Comparison of ENCODE assay signal across 8 mouse cellular contexts in the genomic region with DNA sequence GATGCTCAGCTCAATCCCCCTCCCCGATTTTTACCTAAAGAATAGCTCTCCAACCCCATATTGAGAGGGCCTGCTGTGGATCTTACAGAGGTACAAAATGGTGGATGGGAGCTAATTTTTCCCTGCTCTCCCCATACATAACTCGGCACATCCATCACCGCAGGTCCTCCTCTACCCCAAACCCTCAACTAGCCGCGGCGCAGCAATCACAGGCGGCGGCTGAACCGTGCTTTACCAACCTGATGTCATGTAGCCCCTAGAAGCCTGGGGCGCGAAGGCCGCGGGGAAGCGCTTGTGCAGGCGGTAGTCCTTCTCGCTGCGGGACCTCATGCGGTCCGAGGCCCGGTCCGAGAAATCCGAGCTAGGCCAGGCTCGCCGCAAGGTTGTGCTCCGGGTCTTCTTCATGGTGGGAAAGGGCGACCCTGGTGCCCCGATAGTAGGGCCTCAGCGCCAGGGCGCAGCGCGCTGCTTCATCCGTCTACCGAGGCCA.
DNase-seq lines count a peak whose midpoint lies in the region; ATAC-seq lines count a peak whose summit lies in the region.

No protein-coding gene starts in this region.

- peak; percentile 54 for DNase-seq in ES-CJ7 (ENCODE audit: low read depth, low spot score)
- DNase-seq in adrenal gland, adult (ENCODE audit: inconsistent age in 2 of 2, low spot score in 1 of 2) = peak; percentile 41 to 79
- DNase-seq in embryo, embryonic 9.5 days (ENCODE audit: extremely low spot score) = peak; percentile 77
- peak; percentile 29 to 50 for DNase-seq in layer of hippocampus, postnatal 25 days (ENCODE audit: extremely low spot score in 1 of 2, low spot score in 1 of 2)
- peak; percentile 59 for DNase-seq in mesoderm, embryonic 11.5 days (ENCODE audit: low read depth, low spot score)
- no peak for DNase-seq in Muller cell, postnatal 12 days (ENCODE audit: inconsistent ontology term)

- H3K4me2 ChIP-seq in heart, embryonic 13.5 days = peak overlapping the region; percentile 90
- peak overlapping the region; percentile 86 for H3K4me2 ChIP-seq in stomach, embryonic 16.5 days (ENCODE audit: low read depth, low read length)

- no peaks in the 10 kb centered on the region for H3K36me3 ChIP-seq in heart, embryonic 13.5 days
- no peaks in the 10 kb centered on the region for H3K36me3 ChIP-seq in stomach, embryonic 16.5 days (ENCODE audit: control insufficient read depth, insufficient read depth, low read length)

- no peak for ATAC-seq in heart, embryonic 13.5 days (ENCODE audit: extremely low read depth, insufficient number of reproducible peaks, low FRiP score, low TSS enrichment)
- ATAC-seq in stomach, embryonic 16.5 days (ENCODE audit: insufficient read depth, low FRiP score) = peak; percentile 34

- under 1% methylated on average over 33 of the region's 33 CpGs for WGBS in heart, embryonic 13.5 days
- 2% methylated on average over 33 of the region's 33 CpGs for WGBS in stomach, embryonic 16.5 days

- H3K9ac ChIP-seq in heart, embryonic 13.5 days = peak overlapping the region; percentile 95
- peak overlapping the region; percentile 88 for H3K9ac ChIP-seq in stomach, embryonic 16.5 days (ENCODE audit: low read length)

- peaks cover 31% of the 10 kb centered on the region for H3K4me1 ChIP-seq in heart, embryonic 13.5 days
- peaks cover 24% of the 10 kb centered on the region for H3K4me1 ChIP-seq in stomach, embryonic 16.5 days (ENCODE audit: control insufficient read depth, insufficient read depth, low read length)

- H3K4me3 ChIP-seq in heart, embryonic 13.5 days = peak overlapping the region; percentile 87
- H3K4me3 ChIP-seq in stomach, embryonic 16.5 days (replicated peaks; ENCODE audit: low read length) = peak overlapping the region; percentile 80

- peaks cover 12% of the 10 kb centered on the region for H3K27me3 ChIP-seq in heart, embryonic 13.5 days (replicated peaks)
- no peaks in the 10 kb centered on the region for H3K27me3 ChIP-seq in stomach, embryonic 16.5 days (ENCODE audit: control insufficient read depth, insufficient read depth, low read length)

- peak overlapping the region; percentile 85 for H3K27ac ChIP-seq in heart, embryonic 13.5 days (replicated peaks)
- H3K27ac ChIP-seq in stomach, embryonic 16.5 days (ENCODE audit: low read length) = peak overlapping the region; percentile 5; the same call in 1 of the 2 replicates

- H3K9me3 ChIP-seq in heart, embryonic 13.5 days = no peaks in the 10 kb centered on the region
- no peaks in the 10 kb centered on the region for H3K9me3 ChIP-seq in stomach, embryonic 16.5 days (replicated peaks; ENCODE audit: control insufficient read depth, low read length)
